Mouse (Mus musculus): ENCODE data around the gene Dynll2.
A peak's percentile ranks its signal among the peaks of the same experiment; 100 is the strongest.
"Not testable (repeated sequence)": the region's sequence is repeated elsewhere in the genome, so short reads cannot be mapped to it uniquely, and the experiment has no call there.

The Dynll2 gene

GRCm38 (mm10) chr11:87986141-87986741 lies 1.1 kb downstream of the Dynll2 start:
- DNase-seq, result peak; percentile 84

DNA sequence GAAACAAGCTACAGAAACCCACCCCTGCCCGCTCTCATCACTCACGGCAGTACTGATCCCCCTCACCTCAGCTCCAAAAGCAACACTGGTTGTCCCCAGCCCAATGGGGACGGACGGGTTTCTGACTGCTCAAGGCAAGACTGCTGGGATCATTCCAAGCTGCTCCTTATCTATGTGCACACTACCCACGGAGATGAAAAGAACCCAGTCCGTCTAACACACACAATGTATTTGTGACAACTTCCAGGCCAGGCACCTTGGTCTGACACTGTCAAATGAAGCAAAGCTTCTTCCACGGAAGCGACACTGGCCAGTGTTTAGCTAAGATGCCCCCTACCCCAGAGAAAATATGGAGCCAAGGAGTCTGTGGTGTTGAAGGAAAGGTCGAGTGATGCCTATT lies 1.7 kb downstream of the Dynll2 start:
- peak; percentile 37 for DNase-seq

DNA sequence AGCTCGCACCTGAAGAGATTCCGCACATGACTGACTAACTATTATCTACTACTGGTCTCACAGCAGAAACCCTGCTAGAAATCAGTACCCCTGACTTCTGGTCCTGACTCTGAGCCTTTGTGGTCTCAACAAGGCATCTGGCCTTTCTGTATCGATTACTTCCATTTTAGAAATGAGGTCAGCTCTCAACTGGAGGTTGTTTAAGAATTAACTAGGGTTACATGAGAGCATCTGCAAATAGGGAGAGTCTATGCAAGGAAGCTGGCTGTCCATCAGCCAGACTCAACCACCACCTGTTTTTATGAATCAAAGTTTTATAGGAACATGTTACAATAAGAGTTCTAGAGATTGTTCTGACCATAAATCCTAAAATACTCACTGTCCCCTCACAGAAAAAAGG lies 2.8 kb downstream of the Dynll2 start:
- DNase-seq, result no peak

DNA sequence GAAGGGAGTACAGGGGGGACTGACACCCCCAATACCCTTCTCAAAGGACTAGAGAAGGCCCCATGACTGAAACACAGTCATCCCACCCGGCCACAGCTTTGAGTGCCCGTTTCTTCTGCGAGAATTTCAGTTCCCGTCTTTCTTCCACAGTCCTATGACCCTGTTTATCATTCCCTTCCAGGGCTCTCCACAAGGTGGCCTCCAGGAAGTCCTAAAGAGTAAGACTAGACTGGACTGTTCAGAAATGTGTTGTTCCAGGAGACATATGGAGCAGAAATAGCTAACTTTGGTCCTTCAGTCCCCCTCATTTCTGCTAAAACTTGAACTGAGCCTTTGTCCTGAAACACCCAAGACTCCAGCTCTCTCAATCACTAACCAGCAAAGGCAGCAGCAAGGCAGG lies 8.4 kb downstream of the Dynll2 start:
- no peak for DNase-seq

DNA sequence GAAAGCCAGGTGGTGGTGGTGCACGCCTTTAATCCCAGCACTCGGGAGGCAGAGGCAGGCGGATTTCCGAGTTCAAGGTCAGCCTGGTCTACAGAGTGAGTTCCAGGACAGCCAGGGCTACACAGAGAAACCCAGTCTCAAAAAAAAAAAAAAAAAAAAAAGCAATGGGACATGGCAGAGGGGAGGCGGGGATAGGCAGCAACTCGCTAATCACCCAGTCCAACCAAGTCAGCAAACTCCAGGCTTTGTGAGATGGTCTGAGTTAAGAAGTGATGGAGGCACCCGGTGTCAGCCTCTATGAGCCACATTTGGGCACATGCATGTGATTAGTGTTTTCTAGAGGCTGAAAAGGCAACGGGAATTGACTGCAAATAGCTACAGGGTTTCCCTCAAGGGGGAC lies 10.3 kb downstream of the Dynll2 start:
- DNase-seq, result not testable (repeated sequence)

DNA sequence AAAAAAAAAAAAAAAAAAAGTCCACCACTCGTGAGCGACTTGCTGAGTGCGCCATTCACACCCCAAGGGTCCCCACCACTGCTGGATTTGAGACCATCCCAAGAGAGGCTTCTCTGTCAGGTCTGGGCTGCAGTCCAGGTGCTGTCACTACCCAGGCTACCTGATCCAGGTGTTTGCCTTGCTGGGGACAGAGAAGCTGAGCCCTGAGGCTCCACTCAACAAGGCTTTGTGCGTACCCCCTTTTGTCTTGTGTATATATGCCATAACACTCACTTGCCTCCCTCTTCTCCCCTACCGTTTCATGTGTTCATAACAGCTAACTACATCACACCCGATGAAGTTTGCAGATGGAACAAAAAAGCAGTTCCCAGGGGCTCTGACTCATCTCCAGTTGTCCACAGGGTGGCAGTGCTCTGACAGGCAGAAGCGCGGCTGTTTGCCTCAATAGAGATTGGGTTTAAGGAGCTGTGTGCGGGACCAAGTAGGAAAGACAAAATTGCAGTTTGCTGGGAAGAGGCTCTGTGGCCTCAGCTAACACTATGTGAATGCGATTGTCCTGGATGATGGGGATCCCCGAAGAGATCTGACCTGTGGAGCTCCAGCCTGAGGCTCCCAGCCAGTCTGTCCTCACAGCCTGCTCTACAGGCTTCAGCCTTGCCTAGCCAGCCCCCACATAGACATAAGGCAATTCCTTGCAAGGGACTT lies 12.7 kb downstream of the Dynll2 start:
- DNase-seq, result peak; percentile 60

GRCm38 (mm10) chr11:87973559-87974305 lies 13.6 kb downstream of the Dynll2 start:
- no peak for DNase-seq

DNA sequence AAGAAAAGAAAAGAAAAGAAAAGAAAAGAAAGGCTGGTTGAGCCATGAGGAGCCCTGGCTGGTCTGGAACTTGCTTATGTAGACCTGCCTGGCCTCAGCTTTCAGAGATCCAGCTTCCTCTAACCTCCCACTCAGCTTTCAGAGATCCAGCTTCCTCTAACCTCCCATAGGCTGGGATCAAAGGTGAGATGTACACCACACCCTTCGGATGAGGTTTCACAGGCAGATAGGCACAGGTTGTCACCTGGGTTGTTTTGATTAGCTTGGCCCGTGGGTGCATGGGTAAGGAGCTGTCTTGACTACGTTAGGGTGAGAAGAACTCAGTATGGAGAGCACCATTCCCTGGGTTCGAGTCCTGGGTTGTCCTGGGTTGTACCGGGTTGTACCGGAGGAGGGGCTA lies 14.5 kb downstream of the Dynll2 start:
- no peak for DNase-seq

- no peak for DNase-seq
Measured at GRCm38 (mm10) chr11:87968356-87969122, 18.8 kb downstream of the Dynll2 start.

DNA sequence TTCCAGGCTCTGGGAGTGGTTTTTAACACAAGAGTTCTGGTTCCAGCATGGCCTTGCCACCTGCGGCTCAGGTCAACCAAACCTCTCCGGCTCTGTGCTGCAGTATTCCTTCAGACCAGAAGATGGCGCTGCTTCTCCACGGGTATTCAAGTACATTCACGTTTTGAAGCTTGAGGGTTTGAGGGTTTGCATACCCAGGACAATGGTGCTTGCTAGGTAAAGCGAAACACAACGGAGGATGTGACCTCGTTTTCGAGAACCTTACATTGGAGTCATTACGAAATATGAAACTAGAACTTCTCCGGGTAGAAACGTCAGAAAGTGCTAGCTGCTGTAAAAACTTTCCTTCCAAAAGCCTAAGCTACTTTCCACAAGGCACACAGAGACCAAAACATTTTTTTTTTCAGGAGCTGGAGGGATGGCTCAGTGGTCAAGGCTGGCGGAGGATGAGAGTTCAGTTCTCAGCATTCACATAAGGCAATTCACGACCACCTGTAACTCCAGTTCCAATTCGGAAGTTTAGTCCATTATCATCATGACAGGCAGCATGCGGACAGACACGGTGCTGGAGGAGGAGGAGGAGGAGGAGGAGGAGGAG lies 19.5 kb downstream of the Dynll2 start:
- DNase-seq, result peak; percentile 82

GRCm38 (mm10) chr11:87966214-87966613 lies 21.1 kb downstream of the Dynll2 start:
- no peak for DNase-seq

- no peak for DNase-seq
Measured at GRCm38 (mm10) chr11:87965293-87965692, 22.0 kb downstream of the Dynll2 start.

DNA sequence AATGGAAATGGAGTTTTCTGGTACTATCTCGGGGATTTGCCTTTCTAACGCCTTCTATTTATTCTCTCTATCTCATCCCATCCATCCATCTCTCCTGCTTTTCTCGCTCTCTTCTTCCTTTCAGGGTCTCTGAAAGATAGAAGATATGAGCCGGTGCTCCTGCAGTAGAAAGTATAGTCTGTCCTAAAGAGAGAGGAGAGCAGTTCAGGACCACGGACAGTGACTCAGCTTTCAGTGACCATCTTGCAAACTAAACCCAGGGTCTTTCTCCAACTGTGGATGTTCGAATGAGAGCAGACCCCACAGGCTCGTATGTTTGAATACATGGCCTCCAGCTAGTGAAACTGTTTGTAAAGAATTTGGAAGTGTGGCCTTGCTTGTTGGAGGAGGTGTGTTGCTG lies 30.3 kb downstream of the Dynll2 start:
- no peak for DNase-seq

DNA sequence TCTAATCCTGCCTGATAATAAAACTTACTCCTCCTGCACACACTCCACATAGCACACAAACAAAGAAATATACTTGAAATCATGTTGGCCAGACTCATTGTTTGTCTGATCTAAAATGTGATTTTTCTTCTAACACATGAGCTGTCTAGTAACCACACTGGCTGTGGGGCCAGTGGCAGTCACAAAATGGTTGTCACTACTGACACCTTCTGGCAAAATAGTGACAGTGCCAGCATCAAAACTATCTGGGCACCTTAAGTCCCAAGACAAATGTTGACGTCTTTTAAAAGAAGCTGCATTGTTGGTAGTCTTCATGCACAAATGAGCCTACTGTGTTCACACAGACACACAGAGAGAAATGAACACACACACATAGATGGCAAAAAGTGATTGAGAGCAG lies 32.2 kb downstream of the Dynll2 start:
- no peak for DNase-seq

GRCm38 (mm10) chr11:87949990-87950389 lies 37.3 kb downstream of the Dynll2 start:
- no peak for DNase-seq

GRCm38 (mm10) chr11:87935467-87935866 lies 51.9 kb downstream of the Dynll2 start:
- DNase-seq, result no peak

GRCm38 (mm10) chr11:87933731-87934130 lies 53.6 kb downstream of the Dynll2 start:
- no peak for DNase-seq

- no peak for DNase-seq
Measured at GRCm38 (mm10) chr11:87930348-87930747, 57.0 kb downstream of the Dynll2 start.

All from cerebellum, adult 11-12 months (tissue).